Mouse (Mus musculus) cerebellum, adult 18-20 months (tissue): ENCODE data around the gene Slc28a3.

ENCODE experiments used
- DNase-seq, 2 experiments: peaks; one replicate each; pipeline ENCODE4 v3.0.0; 2021

Gene Slc28a3

GRCm38 (mm10) chr13:58610716-58611115 is at the start of gene Slc28a3:
Slc28a3 (minus strand) TSS chr13:58610877.
- DNase-seq = no peak

GRCm38 (mm10) chr13:58657987-58658386 is 47.3 kb upstream of the Slc28a3 start:
- no peak for DNase-seq

- no peak for DNase-seq
These were observed 46.2 kb upstream of the Slc28a3 start for GRCm38 (mm10) chr13:58656885-58657284.

- DNase-seq = no peak
These were observed 44.9 kb upstream of the Slc28a3 start for GRCm38 (mm10) chr13:58655552-58655951.

- DNase-seq = peak; percentile 52 to 65
These were observed 29.7 kb upstream of the Slc28a3 start for GRCm38 (mm10) chr13:58640330-58640729.

- DNase-seq = peak; percentile 77 to 78
These were observed 28.3 kb upstream of the Slc28a3 start for GRCm38 (mm10) chr13:58638950-58639349.

- peak; percentile 68 to 76 for DNase-seq
These were observed 26.8 kb upstream of the Slc28a3 start for GRCm38 (mm10) chr13:58637360-58638002.

- DNase-seq = no peak
These were observed 23.2 kb upstream of the Slc28a3 start for GRCm38 (mm10) chr13:58633887-58634286.

GRCm38 (mm10) chr13:58630756-58631155 is 20.1 kb upstream of the Slc28a3 start:
- DNase-seq = no peak

- DNase-seq = no peak
These were observed 18.8 kb upstream of the Slc28a3 start for GRCm38 (mm10) chr13:58629365-58630050.

GRCm38 (mm10) chr13:58622647-58623046 is 12.0 kb upstream of the Slc28a3 start:
- DNase-seq = no peak

- DNase-seq = no peak
These were observed 8.6 kb upstream of the Slc28a3 start for GRCm38 (mm10) chr13:58619301-58619700.

GRCm38 (mm10) chr13:58610059-58610458 is 618 bp downstream of the Slc28a3 start:
- DNase-seq = no peak

GRCm38 (mm10) chr13:58601201-58601855 is 9.3 kb downstream of the Slc28a3 start:
- DNase-seq = no peak

- DNase-seq = no peak
These were observed 12.1 kb downstream of the Slc28a3 start for GRCm38 (mm10) chr13:58598578-58598977.

GRCm38 (mm10) chr13:58593129-58593528 is 17.5 kb downstream of the Slc28a3 start:
- DNase-seq = peak; percentile 31 to 36

GRCm38 (mm10) chr13:58591912-58592311 is 18.8 kb downstream of the Slc28a3 start:
- no peak for DNase-seq

GRCm38 (mm10) chr13:58590630-58591029 is 20.0 kb downstream of the Slc28a3 start:
- DNase-seq = peak; percentile 44 to 50

GRCm38 (mm10) chr13:58589517-58589858 is 21.2 kb downstream of the Slc28a3 start:
- DNase-seq = peak; percentile 66 to 73

- no peak for DNase-seq
These were observed 21.8 kb downstream of the Slc28a3 start for GRCm38 (mm10) chr13:58588655-58589516.

GRCm38 (mm10) chr13:58587962-58588361 is 22.7 kb downstream of the Slc28a3 start:
- DNase-seq = no peak

- DNase-seq = no peak
These were observed 44.5 kb downstream of the Slc28a3 start for GRCm38 (mm10) chr13:58566181-58566580.
